Mouse (Mus musculus) myocyte (in vitro differentiated cells): ENCODE measurements around the gene Fam129b.

ENCODE experiments used
- CEBPB ChIP-seq: IDR thresholded peaks from 2 replicates; pipeline ENCODE4 v1.6.1; 2011; ENCODE audit warnings: mild to moderate bottlenecking, moderate library complexity; ENCODE audit not compliant: poor library complexity, insufficient read depth, severe bottlenecking
- MAX ChIP-seq: IDR thresholded peaks from one replicate; pipeline ENCODE4 v1.6.1; 2011; ENCODE audit warnings: low read depth, mild to moderate bottlenecking, control low read depth
- MYOD1 ChIP-seq, 3 experiments: IDR thresholded peaks; one replicate each; pipeline ENCODE4 v1.6.1; 2011; ENCODE audit warnings: control low read depth in 2 of 3, low read depth in 2 of 3, mild to moderate bottlenecking in 2 of 3, moderate library complexity in 1 of 3; ENCODE audit not compliant: insufficient read length in 2 of 3, control insufficient read depth in 1 of 3

DNA sequence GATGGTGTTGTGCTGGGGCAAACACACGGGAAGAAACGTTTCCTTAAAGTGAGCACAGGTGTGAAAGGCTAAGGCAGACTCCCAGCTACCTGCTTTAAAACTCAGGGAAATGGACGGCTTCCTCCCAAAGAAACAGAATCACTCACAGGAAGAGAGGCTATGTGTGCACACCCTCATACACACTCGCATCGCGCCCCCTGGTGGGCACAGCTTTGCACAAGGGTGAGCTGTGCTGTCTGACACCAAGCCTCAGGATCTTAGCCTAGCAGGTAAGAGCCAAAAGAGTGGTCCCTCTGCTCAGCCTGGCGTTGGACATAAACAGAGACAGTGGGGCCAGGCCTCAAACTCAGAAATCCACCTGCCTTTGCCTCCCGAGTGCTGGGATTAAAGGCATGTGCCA lies 21.7 kb upstream of the Fam129b start:
- no peak for TF ChIP-seq MAX
- no peak for TF ChIP-seq CEBPB
- TF ChIP-seq MYOD1 (IDR thresholded peaks at IDR 0.05; ENCODE audit: control insufficient read depth in 1 of 3, insufficient read length in 2 of 3, low read depth in 2 of 3), result no peak
